Mouse (Mus musculus) kidney, postnatal 36 days (tissue): ENCODE results near the gene Nat9.

ENCODE experiments used
- DNase-seq, 2 experiments: peaks; one replicate each; pipeline ENCODE4 v3.0.0; 2021 to 2022; ENCODE audit warnings: mixed read lengths in 2 of 2

Gene Nat9

DNA sequence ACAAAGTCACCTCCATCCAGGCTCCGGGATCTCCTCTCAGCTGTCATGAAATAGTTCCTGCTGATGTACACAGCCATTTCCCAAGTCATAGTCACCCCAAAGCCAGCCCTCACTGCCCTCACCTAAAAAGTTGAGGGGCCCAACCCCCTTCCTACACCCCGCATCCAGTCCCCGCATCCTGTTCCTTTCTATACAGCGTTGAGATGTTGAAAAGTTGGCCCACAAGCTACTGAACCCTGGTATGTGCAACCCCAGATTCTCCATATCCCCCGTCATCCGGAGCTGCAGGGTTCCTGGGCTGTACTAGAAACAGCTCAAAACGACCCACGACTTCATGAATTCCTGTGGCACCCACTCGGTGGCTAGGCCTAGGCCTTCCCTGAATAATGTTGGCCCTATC, 34.6 kb downstream of the Nat9 start:
- DNase-seq = no peak

DNA sequence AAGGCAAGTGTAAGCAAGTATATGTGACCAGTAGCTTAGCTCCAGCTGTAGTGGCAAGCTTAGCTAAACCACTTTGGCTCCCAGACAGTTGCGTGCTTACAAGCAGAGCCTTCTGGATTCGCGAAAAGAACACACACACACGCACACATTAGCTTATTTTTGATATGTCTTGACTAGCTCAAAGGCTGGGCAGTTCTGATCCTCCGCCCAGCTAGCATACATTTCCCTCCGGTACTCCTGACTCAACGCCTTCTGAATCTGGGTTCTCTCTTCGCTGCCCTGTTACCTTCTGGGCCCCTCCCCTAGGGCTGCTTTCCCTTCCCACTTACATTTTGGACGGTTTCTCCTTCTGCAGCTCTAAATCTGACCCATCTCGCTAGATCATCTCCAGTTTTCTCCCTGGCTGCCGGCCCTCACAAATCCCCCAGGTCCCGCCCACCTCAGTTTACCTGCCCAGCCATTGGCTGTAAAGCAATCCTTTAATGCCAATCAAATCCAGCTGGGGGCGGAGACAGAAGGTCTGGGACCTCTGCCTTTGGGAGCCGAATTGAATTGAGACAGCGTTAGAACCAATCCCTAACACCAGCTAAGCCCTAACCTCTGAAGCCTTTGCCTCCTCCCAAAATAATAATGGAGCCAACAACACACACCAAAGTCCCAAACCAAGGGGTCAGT, 35.8 kb downstream of the Nat9 start:
- peak; percentile 53 to 77 for DNase-seq

- no peak for DNase-seq
These were observed 36.9 kb downstream of the Nat9 start for GRCm38 (mm10) chr11:115150741-115151254.

- no peak for DNase-seq
These were observed 39.8 kb downstream of the Nat9 start for GRCm38 (mm10) chr11:115147813-115148212.

GRCm38 (mm10) chr11:115141970-115142369, 45.7 kb downstream of the Nat9 start:
- no peak for DNase-seq

DNA sequence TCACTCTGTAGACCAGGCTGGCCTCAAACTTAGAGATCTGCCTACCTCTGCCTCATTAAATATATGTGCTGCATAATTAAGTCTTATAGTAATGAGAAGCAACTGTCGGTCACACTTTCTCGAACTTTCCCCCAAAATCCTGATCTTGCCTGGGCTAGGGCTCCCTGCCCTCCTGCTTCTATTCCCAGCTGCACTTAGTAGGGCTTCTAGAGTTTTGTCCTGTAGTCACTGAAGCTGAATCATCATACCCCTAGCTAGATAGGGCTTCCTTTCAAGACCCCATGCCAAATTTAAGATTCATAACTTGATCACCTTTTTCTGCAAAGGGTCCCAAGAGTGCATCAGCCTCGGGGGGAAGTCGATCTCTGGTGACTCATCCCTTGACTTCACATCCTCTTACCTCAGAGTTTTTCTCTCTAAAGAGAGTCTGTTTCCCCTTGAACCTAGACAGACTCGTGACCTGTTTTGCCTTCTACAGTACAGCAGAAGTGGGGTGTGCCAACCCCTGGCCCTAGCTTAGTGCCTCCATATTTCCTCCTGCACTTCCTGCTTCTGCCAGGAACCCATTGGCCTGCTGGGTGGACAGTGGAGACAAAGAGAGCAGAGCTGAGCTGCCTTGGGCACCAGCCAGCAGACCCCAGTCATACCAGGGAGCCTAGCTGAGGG, 48.9 kb downstream of the Nat9 start:
- no peak for DNase-seq

- DNase-seq = no peak
These were observed 53.9 kb downstream of the Nat9 start, which contains the start of gene Cd300lf for GRCm38 (mm10) chr11:115133800-115134199. Gene Cd300lf (minus strand): TSS chr11:115133992.
